Mouse (Mus musculus) adrenal gland, adult 8-10 months (tissue): ENCODE data around the gene Pdp2. TPM values are rescaled to one million over a fixed set of nuclear protein-coding genes. Genes with fewer than 3 reads are reported as not detected.

Experiments
- DNase-seq: peaks from one replicate; pipeline ENCODE4 v3.0.0; 2022
- total RNA-seq, 4 experiments: library from RNA; stranded (reverse); gene quantifications; 2 replicates each; pipeline ENCODE4 v1.2.4; 2022

The Pdp2 gene
- total RNA-seq, 4 experiments from 2014 or later, result 31.7 to 43.6 (median 38.0) TPM

GRCm38 (mm10) chr8:104597656-104598055, 6.4 kb downstream of the Pdp2 start:
- no peak for DNase-seq

- no peak for DNase-seq
Observed at GRCm38 (mm10) chr8:104598496-104598895, 7.2 kb downstream of the Pdp2 start.

GRCm38 (mm10) chr8:104601386-104601785, 10.1 kb downstream of the Pdp2 start:
- DNase-seq, result no peak

- no peak for DNase-seq
Observed at GRCm38 (mm10) chr8:104601941-104602371, 10.7 kb downstream of the Pdp2 start.

- DNase-seq, result peak; percentile 76
Observed at GRCm38 (mm10) chr8:104602468-104603244, 11.4 kb downstream of the Pdp2 start.

- DNase-seq, result no peak
Observed at GRCm38 (mm10) chr8:104603245-104603593, 12.0 kb downstream of the Pdp2 start.

GRCm38 (mm10) chr8:104606329-104606728, 15.1 kb downstream of the Pdp2 start:
- no peak for DNase-seq

- no peak for DNase-seq
Observed at GRCm38 (mm10) chr8:104607944-104608343, 16.7 kb downstream of the Pdp2 start.

GRCm38 (mm10) chr8:104609222-104609621, 18.0 kb downstream of the Pdp2 start:
- no peak for DNase-seq

- no peak for DNase-seq
Observed at GRCm38 (mm10) chr8:104610185-104610766, 19.0 kb downstream of the Pdp2 start.

- DNase-seq, result no peak
Observed at GRCm38 (mm10) chr8:104611613-104612012, 20.4 kb downstream of the Pdp2 start.

- DNase-seq, result no peak
Observed at GRCm38 (mm10) chr8:104613119-104613518, 21.9 kb downstream of the Pdp2 start.

GRCm38 (mm10) chr8:104620765-104621164, 29.5 kb downstream of the Pdp2 start:
- DNase-seq, result no peak

- no peak for DNase-seq
Observed at GRCm38 (mm10) chr8:104624161-104624560, 32.9 kb downstream of the Pdp2 start, which contains the start of gene Cdh16. TSS of gene Cdh16 (minus strand) at chr8:104624396.

GRCm38 (mm10) chr8:104627065-104627740, 36.0 kb downstream of the Pdp2 start:
- no peak for DNase-seq

- no peak for DNase-seq
Observed at GRCm38 (mm10) chr8:104628402-104628801, 37.2 kb downstream of the Pdp2 start.

- DNase-seq, result peak; percentile 42
Observed at GRCm38 (mm10) chr8:104629306-104630110, 38.3 kb downstream of the Pdp2 start.

- DNase-seq, result no peak
Observed at GRCm38 (mm10) chr8:104630111-104630479, 38.8 kb downstream of the Pdp2 start.

GRCm38 (mm10) chr8:104630574-104630973, 39.3 kb downstream of the Pdp2 start:
- no peak for DNase-seq

GRCm38 (mm10) chr8:104630981-104631663, 39.9 kb downstream of the Pdp2 start, which contains the start of gene Rrad:
TSS of gene Rrad (minus strand) at chr8:104631327.
- DNase-seq, result no peak

- no peak for DNase-seq
Observed at GRCm38 (mm10) chr8:104631975-104632374, 40.7 kb downstream of the Pdp2 start.

- no peak for DNase-seq
Observed at GRCm38 (mm10) chr8:104632486-104632885, 41.2 kb downstream of the Pdp2 start.
